Mouse (Mus musculus) erythroblast, embryonic 14.5 days (primary cell): ENCODE results near the gene Ppil6. TPM values are rescaled to one million over a fixed set of nuclear protein-coding genes. Genes with fewer than 3 reads are reported as not detected.
A peak's percentile ranks its signal among the peaks of the same experiment; 100 is the strongest.
"Not testable (repeated sequence)": the region's sequence is repeated elsewhere in the genome, so short reads cannot be mapped to it uniquely, and the experiment has no call there.

ENCODE experiments used
- H3K27me3 ChIP-seq: 2 replicates; pipeline ENCODE4 v1.6.1; 2012; ENCODE audit warnings: inconsistent platforms; ENCODE audit not compliant: control insufficient read depth
- H3K36me3 ChIP-seq: 2 replicates; pipeline ENCODE4 v1.6.1; 2012; ENCODE audit warnings: mild to moderate bottlenecking, inconsistent platforms; ENCODE audit not compliant: control insufficient read depth
- H3K4me1 ChIP-seq: 2 replicates; pipeline ENCODE4 v1.6.1; 2012; ENCODE audit warnings: inconsistent platforms; ENCODE audit not compliant: control insufficient read depth
- H3K4me3 ChIP-seq: replicated peaks from 2 replicates; pipeline ENCODE3; 2012; ENCODE audit warnings: moderate library complexity, mild to moderate bottlenecking, inconsistent platforms
- H3K9me3 ChIP-seq: 2 replicates; pipeline ENCODE4 v1.6.1; 2012; ENCODE audit warnings: low read length, inconsistent platforms, mixed read lengths; ENCODE audit not compliant: control insufficient read depth
- GATA1 ChIP-seq: IDR thresholded peaks from 2 replicates; pipeline ENCODE4 v1.6.1; 2012; ENCODE audit warnings: low read length, inconsistent platforms, mixed read lengths
- TAL1 ChIP-seq: IDR thresholded peaks from 3 replicates; pipeline ENCODE4 v1.6.1; 2012; ENCODE audit warnings: low read length, inconsistent platforms, mixed read lengths
- polyA plus RNA-seq: library from polyadenylated mRNA; stranded (reverse); fragments of >175 nt; gene quantifications from 2 replicates; pipeline ENCODE4 v1.2.3, GENCODE M21; 2012

The Ppil6 gene
- polyA plus RNA-seq, 1 experiment: not detected

DNA sequence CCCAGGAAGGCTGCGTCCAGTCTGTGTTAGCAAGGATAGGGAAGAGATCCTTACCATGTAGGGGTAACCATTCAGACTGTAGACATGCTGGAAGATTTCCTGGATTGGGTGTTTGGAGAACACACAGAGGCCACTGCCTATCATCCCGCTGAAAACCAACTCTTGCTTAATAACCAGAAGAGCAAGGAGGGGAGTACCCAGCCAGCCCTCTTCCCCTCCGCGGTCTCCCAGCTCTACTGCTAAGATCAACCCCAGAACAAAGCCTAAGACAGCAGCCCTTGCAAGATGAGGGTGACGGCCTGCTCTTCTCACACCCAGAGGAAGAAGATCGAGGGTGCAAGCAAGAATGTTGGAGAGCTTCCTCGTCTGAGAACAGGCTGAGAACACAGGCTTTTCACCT lies 1.4 kb upstream of the Ppil6 start:
- TF ChIP-seq TAL1 (no peak), GATA1 (no peak)
- no peaks in the 10 kb centered on the region for H3K9me3 ChIP-seq
- H3K4me1 ChIP-seq: peaks cover 20% of the 10 kb centered on the region
- peaks cover 15% of the 10 kb centered on the region; the same call in 1 of the 2 replicates for H3K36me3 ChIP-seq
- peaks cover 39% of the 10 kb centered on the region for H3K27me3 ChIP-seq
- H3K4me3 ChIP-seq: peak overlapping the region; percentile 65

DNA sequence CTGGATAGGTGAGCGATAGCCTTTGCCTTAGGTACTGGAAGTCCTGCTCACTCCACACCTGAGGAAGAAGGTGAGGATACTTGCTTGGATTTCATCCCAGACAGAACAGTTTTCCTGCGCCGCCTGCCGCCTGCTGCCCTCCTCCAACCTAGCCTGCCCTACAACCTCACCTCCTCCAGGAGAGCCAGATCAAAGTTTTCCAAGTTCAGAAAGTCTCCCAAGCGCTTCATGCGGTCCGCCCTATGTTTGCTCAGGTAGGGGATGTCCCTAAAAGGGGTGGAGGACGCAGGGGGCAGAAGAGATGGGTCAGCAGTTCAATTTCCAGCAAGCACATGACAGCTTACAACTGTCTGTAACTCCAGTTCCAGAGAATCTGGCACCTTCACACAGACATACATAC lies 945 bp upstream of the Ppil6 start:
- peaks cover 20% of the 10 kb centered on the region for H3K4me1 ChIP-seq
- H3K27me3 ChIP-seq: peaks cover 39% of the 10 kb centered on the region
- H3K4me3 ChIP-seq: peak overlapping the region; percentile 65
- peaks cover 15% of the 10 kb centered on the region; the same call in 1 of the 2 replicates for H3K36me3 ChIP-seq
- TF ChIP-seq TAL1 (no peak), GATA1 (no peak)
- no peaks in the 10 kb centered on the region for H3K9me3 ChIP-seq

DNA sequence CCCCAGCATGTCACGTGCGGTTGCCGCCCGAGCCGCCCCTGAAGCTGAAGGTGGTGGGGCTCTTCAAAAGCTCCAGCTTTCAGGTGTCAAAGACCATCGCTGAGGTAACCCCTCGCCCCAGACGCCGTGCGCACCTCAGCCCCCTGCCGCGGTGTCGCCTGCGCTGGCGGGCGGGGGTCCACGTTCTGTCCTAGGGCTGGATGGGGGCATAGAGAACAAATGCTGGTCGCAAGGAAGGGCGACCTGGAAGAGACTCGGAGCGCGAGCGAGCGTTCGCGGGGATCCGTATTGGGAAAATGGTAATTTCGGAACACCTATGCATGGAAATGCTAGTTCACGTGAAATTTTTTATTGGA lies 257 bp downstream of the Ppil6 start:
- Histone ChIP-seq H3K27me3 (peaks cover 39% of the 10 kb centered on the region), H3K36me3 (peaks cover 15% of the 10 kb centered on the region; the same call in 1 of the 2 replicates), H3K4me3 (peak overlapping the region; percentile 65), H3K9me3 (no peaks in the 10 kb centered on the region), H3K4me1 (peaks cover 20% of the 10 kb centered on the region)
- TF ChIP-seq GATA1 (no peak), TAL1 (no peak)

DNA sequence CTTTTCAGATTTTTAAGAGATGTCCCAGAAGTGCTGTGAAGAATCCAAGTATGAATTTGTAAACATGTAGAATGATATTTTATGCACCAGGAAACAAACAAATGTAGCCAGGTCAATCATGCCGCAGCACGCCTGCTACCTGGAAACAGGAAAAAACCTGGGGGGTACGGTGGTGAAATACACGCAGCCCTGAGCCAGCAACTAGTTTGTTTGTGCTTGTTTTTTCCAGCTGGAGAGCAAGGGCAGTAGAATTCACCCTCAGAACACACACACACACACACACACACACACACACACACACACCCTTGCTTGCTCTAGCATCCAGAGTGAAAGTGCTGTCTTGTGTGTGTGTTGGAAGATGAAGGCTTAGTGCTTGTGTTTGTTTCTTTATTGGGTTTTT lies 872 bp downstream of the Ppil6 start:
- H3K4me3 ChIP-seq: no peak overlapping the region
- H3K27me3 ChIP-seq: peaks cover 39% of the 10 kb centered on the region
- H3K4me1 ChIP-seq: peaks cover 20% of the 10 kb centered on the region
- TF ChIP-seq TAL1 (no peak), GATA1 (no peak)
- no peaks in the 10 kb centered on the region for H3K9me3 ChIP-seq
- peaks cover 11% of the 10 kb centered on the region; the same call in 1 of the 2 replicates for H3K36me3 ChIP-seq

DNA sequence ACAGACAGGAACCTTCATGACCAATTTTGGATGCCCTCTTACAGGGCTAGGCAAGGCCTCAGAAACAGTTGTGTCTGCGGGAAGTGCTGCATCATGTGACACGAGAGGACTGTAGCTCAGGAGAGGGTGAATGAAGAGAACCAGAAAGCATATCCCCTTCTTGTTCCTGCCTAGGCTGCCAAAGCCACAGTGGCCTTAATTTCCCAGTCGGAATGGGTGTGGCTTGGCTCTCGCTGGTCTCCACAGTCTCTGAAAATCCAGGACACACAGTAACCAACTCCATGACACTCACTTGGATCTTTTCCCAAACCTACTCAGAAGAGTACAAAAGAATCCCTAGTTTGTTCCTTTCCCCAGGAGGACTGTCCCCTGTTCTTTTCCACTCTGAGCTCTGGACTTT lies 10.7 kb downstream of the Ppil6 start:
- Histone ChIP-seq H3K4me3 (no peak overlapping the region), H3K27me3 (no peaks in the 10 kb centered on the region; the same call in 1 of the 2 replicates)
- no peak for TF ChIP-seq GATA1
- TF ChIP-seq TAL1: no peak

DNA sequence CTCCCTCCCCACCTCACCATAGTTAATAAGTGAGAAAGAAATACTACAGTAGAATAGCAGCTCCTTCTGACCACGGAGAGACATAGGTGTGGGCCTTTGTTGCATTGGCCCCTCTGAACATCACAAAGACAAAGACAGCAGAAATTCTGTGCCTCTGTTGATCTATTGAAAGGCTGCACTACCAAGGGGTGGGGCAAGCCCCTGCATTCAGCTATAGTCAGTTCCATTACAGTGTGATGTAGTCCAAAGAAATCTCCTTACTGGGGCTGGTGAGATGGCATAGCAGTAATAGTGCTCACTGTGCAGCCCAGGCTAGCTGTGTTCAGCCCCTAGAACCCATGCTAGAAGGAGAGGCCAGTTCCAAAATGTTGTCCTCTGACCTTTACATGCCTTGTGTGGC lies 14.8 kb downstream of the Ppil6 start:
- Histone ChIP-seq H3K4me3 (no peak overlapping the region), H3K4me1 (no peaks in the 10 kb centered on the region; the same call in 1 of the 2 replicates), H3K27me3 (no peaks in the 10 kb centered on the region; the same call in 1 of the 2 replicates), H3K36me3 (no peaks in the 10 kb centered on the region), H3K9me3 (no peaks in the 10 kb centered on the region)
- TF ChIP-seq GATA1 (no peak), TAL1 (no peak)

More for the DNA sequence above, 10.7 kb downstream of the Ppil6 start:
- Histone ChIP-seq H3K4me1 (no peaks in the 10 kb centered on the region), H3K9me3 (no peaks in the 10 kb centered on the region), H3K36me3 (no peaks in the 10 kb centered on the region)

DNA sequence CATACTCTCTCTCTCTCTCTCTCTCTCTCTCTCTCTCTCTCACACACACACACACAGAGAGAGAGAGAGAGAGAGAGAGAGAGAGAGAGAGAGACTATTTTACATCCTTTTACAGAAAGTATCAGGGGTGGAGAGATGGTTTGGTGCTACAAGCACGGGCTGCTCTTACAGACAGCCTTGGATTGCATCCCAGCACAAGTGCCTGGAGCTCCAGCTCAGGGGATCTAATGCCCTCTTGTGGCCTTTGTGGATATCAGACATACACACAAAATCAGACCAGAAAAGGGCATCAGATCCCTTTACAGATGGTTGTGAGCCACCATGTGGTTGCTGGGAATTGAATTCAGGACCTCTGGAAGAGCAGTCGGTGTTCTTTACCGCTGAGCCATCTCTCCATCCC lies 15.2 kb downstream of the Ppil6 start:
- not testable (repeated sequence) for H3K9me3 ChIP-seq, H3K4me1 ChIP-seq, H3K36me3 ChIP-seq, H3K4me3 ChIP-seq, H3K27me3 ChIP-seq

DNA sequence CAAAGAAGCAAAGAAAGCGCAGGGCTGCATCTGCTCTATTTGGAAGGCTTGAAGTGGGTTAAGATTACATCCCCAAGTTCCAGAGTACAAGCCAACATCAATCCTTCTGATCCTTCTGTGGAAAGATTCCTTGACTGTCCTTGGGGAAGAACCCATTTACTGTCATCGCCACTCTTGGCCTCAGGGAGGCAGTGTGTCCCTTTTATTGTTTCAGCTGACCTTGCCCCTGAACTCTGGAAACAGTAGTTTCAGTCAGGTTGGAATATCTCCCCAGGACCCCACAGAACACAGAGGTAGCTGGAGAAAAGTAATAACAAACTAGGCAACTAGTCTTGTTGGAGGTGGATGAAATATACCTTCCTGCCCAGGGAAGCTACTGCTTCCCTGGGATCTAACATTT lies 18.9 kb downstream of the Ppil6 start:
- Histone ChIP-seq H3K4me1 (no peaks in the 10 kb centered on the region; the same call in 1 of the 2 replicates), H3K9me3 (no peaks in the 10 kb centered on the region), H3K36me3 (no peaks in the 10 kb centered on the region), H3K4me3 (no peak overlapping the region), H3K27me3 (no peaks in the 10 kb centered on the region; the same call in 1 of the 2 replicates)
- no peak for TF ChIP-seq TAL1
- TF ChIP-seq GATA1: no peak

DNA sequence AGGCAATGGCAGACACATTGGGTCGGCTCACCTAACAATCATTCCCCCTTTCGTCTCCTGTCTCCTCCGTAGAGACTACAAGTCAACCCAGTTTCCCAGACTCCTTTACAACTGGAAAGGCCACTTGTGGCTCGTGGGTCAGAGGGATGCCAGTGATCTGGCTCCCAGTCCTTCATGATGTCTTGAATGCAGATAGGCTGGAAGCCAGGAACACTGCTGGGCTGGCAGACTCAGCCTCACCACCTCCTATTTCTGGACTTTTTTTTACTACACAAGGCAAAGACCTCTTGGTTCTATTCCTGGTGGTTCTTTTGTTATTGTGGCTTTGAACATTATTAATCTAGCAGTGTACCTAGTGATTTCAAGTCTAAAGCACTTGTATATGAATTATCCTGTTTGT lies 24.1 kb downstream of the Ppil6 start:
- Histone ChIP-seq H3K27me3 (no peaks in the 10 kb centered on the region), H3K36me3 (no peaks in the 10 kb centered on the region), H3K4me3 (no peak overlapping the region), H3K9me3 (no peaks in the 10 kb centered on the region), H3K4me1 (peaks cover 14% of the 10 kb centered on the region)
- TF ChIP-seq GATA1: no peak
- no peak for TF ChIP-seq TAL1

DNA sequence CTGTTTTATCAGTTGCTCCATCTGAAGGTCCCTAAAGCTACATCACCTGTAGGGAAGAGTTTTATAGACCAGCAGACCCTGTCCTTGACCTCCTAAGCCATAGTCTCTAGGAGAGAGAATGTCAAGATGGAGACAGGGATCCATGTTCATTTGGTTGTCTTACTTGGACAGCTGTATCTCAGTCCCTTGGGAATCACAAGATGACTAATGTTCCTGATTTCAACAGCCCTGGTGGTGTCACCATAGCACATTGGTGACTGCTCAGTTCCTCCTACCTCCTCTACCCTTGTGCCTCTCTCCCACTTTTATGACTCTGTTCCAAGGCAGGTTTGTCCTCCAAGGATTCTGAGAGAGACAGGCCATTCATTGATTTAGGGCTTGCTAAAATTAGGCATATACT lies 24.7 kb downstream of the Ppil6 start:
- Histone ChIP-seq H3K4me3 (no peak overlapping the region), H3K27me3 (no peaks in the 10 kb centered on the region), H3K4me1 (peaks cover 14% of the 10 kb centered on the region), H3K9me3 (no peaks in the 10 kb centered on the region), H3K36me3 (no peaks in the 10 kb centered on the region)
- TF ChIP-seq GATA1 (no peak), TAL1 (no peak)
